Mouse (Mus musculus): Measurements from ENCODE around the gene Parp16.

DNA sequence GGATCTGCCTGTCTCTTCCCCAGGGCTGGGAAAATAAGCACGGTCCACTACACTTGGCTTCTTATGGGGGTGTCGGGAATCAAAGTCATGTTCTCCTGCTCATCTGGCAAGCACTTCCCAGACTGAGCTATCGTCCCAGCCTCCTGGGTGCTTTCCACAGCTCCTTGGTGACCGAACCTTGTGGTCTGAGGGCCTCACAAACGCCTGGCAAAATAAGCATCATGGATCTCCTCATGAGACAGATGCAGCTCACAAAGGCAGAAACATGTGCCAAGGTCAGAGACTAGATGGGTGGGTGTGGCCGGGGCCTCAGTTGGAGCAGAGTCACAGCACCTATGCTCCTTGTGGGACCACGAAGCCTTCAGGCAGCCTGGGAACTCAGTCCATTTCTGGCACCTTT, 64.2 kb downstream of the Parp16 start:
- TF ChIP-seq CTCF (IDR thresholded peaks at IDR 0.05; ENCODE audit: insufficient read depth, low read length) (no peak), POLR2A (IDR thresholded peaks at IDR 0.05; ENCODE audit: borderline replicate concordance, extremely low read depth, low read depth, low read length) (no peak)
